Mouse (Mus musculus): ENCODE measurements at regions not wholly inside any gene's neighbourhood (a gene's known extent, or its start where the extent isn't known, plus 50 kb on each side); places are given as distances from the start of the nearest gene placed in this dataset.

GRCm38 (mm10) chr7:37394965-37395426, 378.4 kb downstream of the Zfp536 start:
- no peak for DNase-seq (ENCODE audit: low read depth, low spot score)
- Histone ChIP-seq H3K9me3 (ENCODE audit: control insufficient read depth, insufficient read depth, low read depth, low read length) (no peaks in the 10 kb centered on the region), H3K36me3 (ENCODE audit: control insufficient read depth, insufficient read depth, low read length, poor library complexity, severe bottlenecking) (no peaks in the 10 kb centered on the region), H3K4me3 (ENCODE audit: insufficient read depth in 1 of 2, low read depth in 1 of 2, low read length in 2 of 2, poor library complexity in 1 of 2, severe bottlenecking in 1 of 2) (no peak overlapping the region), H3K27ac (ENCODE audit: insufficient read depth, low read depth, low read length, poor library complexity, severe bottlenecking) (no peak overlapping the region), H3K9ac (ENCODE audit: insufficient read depth, low read depth, low read length, poor library complexity, severe bottlenecking) (no peak overlapping the region), H3K4me1 (ENCODE audit: control insufficient read depth in 2 of 2, insufficient read depth in 2 of 2, low read length in 2 of 2, poor library complexity in 1 of 2) (no peaks in the 10 kb centered on the region; a peak in 1 of 4 replicates)
- in situ Hi-C loops (cut with MboI; ENCODE audit: low sequenced_read_pairs in 2 of 2, unreplicated experiment in 2 of 2), result no loop called here
- TF ChIP-seq ZNF384 (IDR thresholded peaks at IDR 0.05; ENCODE audit: low read depth, low read length), result no peak
- no peak for TF ChIP-seq MAFK (IDR thresholded peaks at IDR 0.05; ENCODE audit: insufficient read depth, low read depth, low read length)
- no peak for TF ChIP-seq ZC3H11A (IDR thresholded peaks at IDR 0.05; ENCODE audit: borderline replicate concordance, low read depth, low read length)
- TF ChIP-seq CHD2 (IDR thresholded peaks at IDR 0.05; ENCODE audit: low read depth, low read length), result no peak
- no peak for TF ChIP-seq HCFC1 (IDR thresholded peaks at IDR 0.05; ENCODE audit: borderline replicate concordance, insufficient read depth, low read length)

GRCm38 (mm10) chr7:37395881-37396513, 377.4 kb downstream of the Zfp536 start:
- TF ChIP-seq CHD2 (IDR thresholded peaks at IDR 0.05; ENCODE audit: low read depth, low read length) (no peak), HCFC1 (IDR thresholded peaks at IDR 0.05; ENCODE audit: borderline replicate concordance, insufficient read depth, low read length) (no peak), MAFK (IDR thresholded peaks at IDR 0.05; ENCODE audit: insufficient read depth, low read depth, low read length) (no peak)
- no peak overlapping the region for H3K27ac ChIP-seq (ENCODE audit: insufficient read depth, low read depth, low read length, poor library complexity, severe bottlenecking)
- no peaks in the 10 kb centered on the region for H3K36me3 ChIP-seq (ENCODE audit: control insufficient read depth, insufficient read depth, low read length, poor library complexity, severe bottlenecking)
- no peak overlapping the region for H3K4me3 ChIP-seq (ENCODE audit: insufficient read depth in 1 of 2, low read depth in 1 of 2, low read length in 2 of 2, poor library complexity in 1 of 2, severe bottlenecking in 1 of 2)
- no peak for DNase-seq (ENCODE audit: low read depth, low spot score)
- no peak overlapping the region for H3K9ac ChIP-seq (ENCODE audit: insufficient read depth, low read depth, low read length, poor library complexity, severe bottlenecking)
- in situ Hi-C loops (cut with MboI; ENCODE audit: low sequenced_read_pairs in 2 of 2, unreplicated experiment in 2 of 2), result no loop called here
- H3K9me3 ChIP-seq (ENCODE audit: control insufficient read depth, insufficient read depth, low read depth, low read length), result no peaks in the 10 kb centered on the region
- no peaks in the 10 kb centered on the region; a peak in 1 of 4 replicates for H3K4me1 ChIP-seq (ENCODE audit: control insufficient read depth in 2 of 2, insufficient read depth in 2 of 2, low read length in 2 of 2, poor library complexity in 1 of 2)

GRCm38 (mm10) chr7:37403483-37403882, 370.0 kb downstream of the Zfp536 start:
- no peak overlapping the region for H3K27ac ChIP-seq (ENCODE audit: insufficient read depth, low read depth, low read length, poor library complexity, severe bottlenecking)
- no peaks in the 10 kb centered on the region for H3K4me1 ChIP-seq (ENCODE audit: control insufficient read depth in 2 of 2, insufficient read depth in 2 of 2, low read length in 2 of 2, poor library complexity in 1 of 2)
- H3K9ac ChIP-seq (ENCODE audit: insufficient read depth, low read depth, low read length, poor library complexity, severe bottlenecking), result no peak overlapping the region
- no peaks in the 10 kb centered on the region for H3K9me3 ChIP-seq (ENCODE audit: control insufficient read depth, insufficient read depth, low read depth, low read length)
- TF ChIP-seq CHD2 (IDR thresholded peaks at IDR 0.05; ENCODE audit: low read depth, low read length) (no peak), MAFK (IDR thresholded peaks at IDR 0.05; ENCODE audit: insufficient read depth, low read depth, low read length) (no peak), ZNF384 (IDR thresholded peaks at IDR 0.05; ENCODE audit: low read depth, low read length) (no peak), ZC3H11A (IDR thresholded peaks at IDR 0.05; ENCODE audit: borderline replicate concordance, low read depth, low read length) (no peak), HCFC1 (IDR thresholded peaks at IDR 0.05; ENCODE audit: borderline replicate concordance, insufficient read depth, low read length) (no peak)
- in situ Hi-C loops (cut with MboI; ENCODE audit: low sequenced_read_pairs in 2 of 2, unreplicated experiment in 2 of 2), result no loop called here
- DNase-seq (ENCODE audit: low read depth, low spot score), result no peak
- H3K4me3 ChIP-seq (ENCODE audit: insufficient read depth in 1 of 2, low read depth in 1 of 2, low read length in 2 of 2, poor library complexity in 1 of 2, severe bottlenecking in 1 of 2), result no peak overlapping the region
- H3K36me3 ChIP-seq (ENCODE audit: control insufficient read depth, insufficient read depth, low read length, poor library complexity, severe bottlenecking), result no peaks in the 10 kb centered on the region

GRCm38 (mm10) chr7:37413350-37413749, 360.1 kb downstream of the Zfp536 start:
- H3K27ac ChIP-seq (ENCODE audit: insufficient read depth, low read depth, low read length, poor library complexity, severe bottlenecking), result no peak overlapping the region
- no peaks in the 10 kb centered on the region for H3K36me3 ChIP-seq (ENCODE audit: control insufficient read depth, insufficient read depth, low read length, poor library complexity, severe bottlenecking)
- H3K9me3 ChIP-seq (ENCODE audit: control insufficient read depth, insufficient read depth, low read depth, low read length), result no peaks in the 10 kb centered on the region
- no peak overlapping the region for H3K9ac ChIP-seq (ENCODE audit: insufficient read depth, low read depth, low read length, poor library complexity, severe bottlenecking)
- in situ Hi-C loops (cut with MboI; ENCODE audit: low sequenced_read_pairs in 2 of 2, unreplicated experiment in 2 of 2), result no loop called here
- no peak for DNase-seq (ENCODE audit: low read depth, low spot score)
- no peak overlapping the region for H3K4me3 ChIP-seq (ENCODE audit: insufficient read depth in 1 of 2, low read depth in 1 of 2, low read length in 2 of 2, poor library complexity in 1 of 2, severe bottlenecking in 1 of 2)
- no peaks in the 10 kb centered on the region for H3K4me1 ChIP-seq (ENCODE audit: control insufficient read depth in 2 of 2, insufficient read depth in 2 of 2, low read length in 2 of 2, poor library complexity in 1 of 2)
- TF ChIP-seq ZNF384 (IDR thresholded peaks at IDR 0.05; ENCODE audit: low read depth, low read length) (no peak), CHD2 (IDR thresholded peaks at IDR 0.05; ENCODE audit: low read depth, low read length) (no peak), ZC3H11A (IDR thresholded peaks at IDR 0.05; ENCODE audit: borderline replicate concordance, low read depth, low read length) (no peak), MAFK (IDR thresholded peaks at IDR 0.05; ENCODE audit: insufficient read depth, low read depth, low read length) (no peak), HCFC1 (IDR thresholded peaks at IDR 0.05; ENCODE audit: borderline replicate concordance, insufficient read depth, low read length) (no peak)
